Mouse (Mus musculus): Measurements from ENCODE around the gene Psmc3ip.

GRCm38 (mm10) chr11:101081659-101082058 is 13.6 kb downstream of the Psmc3ip start:
- TF ChIP-seq CTCF (IDR thresholded peaks at IDR 0.05; ENCODE audit: low read depth): no peak
- TF ChIP-seq EP300 (optimal IDR thresholded peaks at IDR 0.05): no peak

Measured in stomach, postnatal 0 days (tissue).